Mouse (Mus musculus): ENCODE results near the gene Atp12a.

Gene Atp12a

GRCm38 (mm10) chr14:56364711-56365237, at the start of gene Atp12a:
Gene Atp12a, plus strand, starts transcription at chr14:56365068.
- peak; percentile 72 for DNase-seq (ENCODE audit: low read depth, low spot score)

GRCm38 (mm10) chr14:56315519-56315918, 49.3 kb upstream of the Atp12a start:
- DNase-seq (ENCODE audit: low read depth, low spot score) = no peak

GRCm38 (mm10) chr14:56316333-56316732, 48.5 kb upstream of the Atp12a start:
- DNase-seq (ENCODE audit: low read depth, low spot score) = no peak

GRCm38 (mm10) chr14:56322982-56323381, 41.9 kb upstream of the Atp12a start:
- DNase-seq (ENCODE audit: low read depth, low spot score) = no peak

- DNase-seq (ENCODE audit: low read depth, low spot score) = no peak
These were observed 39.8 kb upstream of the Atp12a start for GRCm38 (mm10) chr14:56325038-56325437.

- DNase-seq (ENCODE audit: low read depth, low spot score) = no peak
These were observed 31.2 kb upstream of the Atp12a start for GRCm38 (mm10) chr14:56333700-56334099.

GRCm38 (mm10) chr14:56334437-56334836, 30.4 kb upstream of the Atp12a start:
- no peak for DNase-seq (ENCODE audit: low read depth, low spot score)

GRCm38 (mm10) chr14:56336032-56336431, 28.8 kb upstream of the Atp12a start:
- DNase-seq (ENCODE audit: low read depth, low spot score) = no peak

- peak; percentile 3 for DNase-seq (ENCODE audit: low read depth, low spot score)
These were observed 27.8 kb upstream of the Atp12a start for GRCm38 (mm10) chr14:56337075-56337474.

GRCm38 (mm10) chr14:56337696-56338095, 27.2 kb upstream of the Atp12a start:
- DNase-seq (ENCODE audit: low read depth, low spot score) = peak; percentile 6

GRCm38 (mm10) chr14:56338882-56339442, 25.9 kb upstream of the Atp12a start:
- DNase-seq (ENCODE audit: low read depth, low spot score) = no peak

- DNase-seq (ENCODE audit: low read depth, low spot score) = no peak
These were observed 16.2 kb upstream of the Atp12a start for GRCm38 (mm10) chr14:56348704-56349103.

GRCm38 (mm10) chr14:56349541-56349940, 15.3 kb upstream of the Atp12a start:
- no peak for DNase-seq (ENCODE audit: low read depth, low spot score)

- peak; percentile 81 for DNase-seq (ENCODE audit: low read depth, low spot score)
These were observed 12.8 kb upstream of the Atp12a start for GRCm38 (mm10) chr14:56351959-56352660.

- no peak for DNase-seq (ENCODE audit: low read depth, low spot score)
These were observed 10.1 kb upstream of the Atp12a start for GRCm38 (mm10) chr14:56354803-56355202.

- DNase-seq (ENCODE audit: low read depth, low spot score) = no peak
These were observed 9.5 kb upstream of the Atp12a start for GRCm38 (mm10) chr14:56355396-56355795.

- DNase-seq (ENCODE audit: low read depth, low spot score) = no peak
These were observed 8.7 kb upstream of the Atp12a start for GRCm38 (mm10) chr14:56356196-56356595.

GRCm38 (mm10) chr14:56358422-56358821, 6.4 kb upstream of the Atp12a start:
- DNase-seq (ENCODE audit: low read depth, low spot score) = no peak

- no peak for DNase-seq (ENCODE audit: low read depth, low spot score)
These were observed 5.7 kb upstream of the Atp12a start for GRCm38 (mm10) chr14:56359131-56359530.

GRCm38 (mm10) chr14:56365292-56365691, 424 bp downstream of the Atp12a start:
- no peak for DNase-seq (ENCODE audit: low read depth, low spot score)

GRCm38 (mm10) chr14:56366712-56367111, 1.8 kb downstream of the Atp12a start:
- DNase-seq (ENCODE audit: low read depth, low spot score) = peak; percentile 50

GRCm38 (mm10) chr14:56368834-56369233, 4.0 kb downstream of the Atp12a start:
- peak; percentile 75 for DNase-seq (ENCODE audit: low read depth, low spot score)

- DNase-seq (ENCODE audit: low read depth, low spot score) = peak; percentile 88
These were observed 10.9 kb downstream of the Atp12a start for GRCm38 (mm10) chr14:56375731-56376130.
